Mouse (Mus musculus): Measurements from ENCODE around the gene Akr1c13. TPM values are rescaled to one million over a fixed set of nuclear protein-coding genes. Genes with fewer than 3 reads are reported as not detected.
"Not testable (repeated sequence)": the region's sequence is repeated elsewhere in the genome, so short reads cannot be mapped to it uniquely, and the experiment has no call there.

Akr1c13 gene
- total RNA-seq (2021), result not detected

GRCm38 (mm10) chr13:4190904-4191303 is at the start of gene Akr1c13:
TSS of gene Akr1c13 (plus strand) at chr13:4191150.
- no peak for DNase-seq

GRCm38 (mm10) chr13:4144261-4144660 is 46.7 kb upstream of the Akr1c13 start:
- DNase-seq, result no peak

GRCm38 (mm10) chr13:4150518-4150917 is 40.4 kb upstream of the Akr1c13 start, which contains the start of gene Akr1c18:
TSS of gene Akr1c18 (minus strand) at chr13:4150654.
- peak in 1 of 2 experiments; percentile 4 for DNase-seq

- DNase-seq, result no peak
These were observed 38.0 kb upstream of the Akr1c13 start for GRCm38 (mm10) chr13:4152908-4153307.

DNA sequence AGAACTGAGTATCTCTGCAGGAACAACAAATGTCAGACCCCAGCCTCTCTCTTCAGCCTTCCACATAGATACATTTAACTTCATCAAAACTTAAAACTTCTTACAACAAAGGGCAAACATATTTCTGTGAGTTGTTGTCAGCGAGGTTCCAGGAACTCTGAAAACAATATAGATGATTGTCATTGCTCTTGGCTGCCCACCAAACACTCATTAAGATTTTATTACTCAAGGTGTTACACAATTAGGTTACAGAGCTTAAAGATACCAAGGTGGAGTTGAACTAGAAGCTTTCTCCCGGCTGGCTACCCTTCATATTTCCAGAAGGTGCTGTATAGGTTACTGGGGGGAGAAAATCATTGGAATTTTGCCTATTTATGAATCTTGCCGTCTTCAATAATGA is 37.4 kb upstream of the Akr1c13 start:
- DNase-seq, result no peak

GRCm38 (mm10) chr13:4155286-4155685 is 35.7 kb upstream of the Akr1c13 start:
- no peak for DNase-seq

DNA sequence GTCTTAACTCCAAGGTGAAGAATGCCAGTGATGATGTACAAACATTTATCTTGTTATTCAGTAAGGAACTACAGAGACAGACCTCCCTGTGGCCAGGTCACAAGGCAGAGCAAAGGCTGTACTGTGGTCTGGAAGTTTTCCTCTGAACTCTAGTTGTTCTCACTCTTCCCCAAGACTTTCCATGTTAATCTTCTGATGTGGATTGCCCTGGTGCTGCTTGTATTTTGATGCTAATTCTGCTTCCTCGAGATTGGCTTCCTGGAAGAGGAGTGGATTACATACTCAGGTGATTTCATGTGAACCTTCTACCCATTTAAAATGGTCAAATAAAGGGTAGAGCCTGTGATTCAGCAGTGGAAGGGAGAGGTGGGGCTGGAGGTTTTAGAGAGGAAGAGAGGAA is 22.9 kb upstream of the Akr1c13 start:
- no peak for DNase-seq

DNA sequence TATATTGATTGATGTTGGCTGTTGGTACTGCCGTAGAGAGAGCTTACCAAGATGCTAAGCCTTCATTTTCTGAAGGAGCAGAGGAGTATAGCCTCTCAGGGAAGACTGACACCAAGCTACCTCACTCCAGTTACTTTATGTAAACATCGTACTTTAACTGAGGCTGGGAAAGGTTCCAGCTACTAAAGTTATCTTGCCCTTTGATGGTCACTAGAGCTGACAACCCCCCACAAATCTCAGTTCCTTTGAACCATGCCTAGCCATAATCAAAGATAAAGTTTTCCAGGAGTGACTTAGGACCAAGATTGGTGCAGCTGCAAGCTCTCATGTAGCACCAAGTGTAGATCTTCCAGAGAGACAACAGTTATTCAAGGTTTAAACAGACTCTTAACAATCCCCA is 18.0 kb upstream of the Akr1c13 start:
- DNase-seq, result no peak

GRCm38 (mm10) chr13:4181321-4181720 is 9.6 kb upstream of the Akr1c13 start:
- DNase-seq, result not testable (repeated sequence)

DNA sequence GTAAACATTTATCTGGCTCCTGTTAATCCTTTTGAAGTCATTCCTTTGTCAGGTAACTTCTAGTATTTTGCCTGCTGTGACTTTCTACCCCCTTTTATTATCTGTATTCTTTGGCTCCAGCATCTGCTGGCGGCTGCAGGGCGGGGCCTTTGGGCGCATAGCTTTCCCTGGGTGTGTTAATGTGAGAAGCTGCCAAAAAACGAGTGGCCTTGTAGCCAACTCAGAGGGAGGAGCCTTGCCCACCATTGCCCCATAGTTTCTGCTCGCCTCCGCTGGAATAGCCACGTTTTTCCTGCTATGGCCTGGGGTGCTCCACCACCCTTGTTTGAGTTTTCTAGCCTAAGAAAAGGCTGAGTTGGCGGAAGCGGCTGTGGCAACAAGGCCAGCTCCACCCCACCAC is 7.8 kb upstream of the Akr1c13 start:
- no peak for DNase-seq

GRCm38 (mm10) chr13:4186641-4187411 is 4.1 kb upstream of the Akr1c13 start:
- not testable (repeated sequence) for DNase-seq

GRCm38 (mm10) chr13:4188174-4188573 is 2.8 kb upstream of the Akr1c13 start:
- no peak for DNase-seq

GRCm38 (mm10) chr13:4192511-4192910 is 1.6 kb downstream of the Akr1c13 start:
- DNase-seq, result no peak

- no peak for DNase-seq
These were observed 15.4 kb downstream of the Akr1c13 start for GRCm38 (mm10) chr13:4206147-4206903.

- no peak for DNase-seq
These were observed 20.8 kb downstream of the Akr1c13 start for GRCm38 (mm10) chr13:4211560-4212299.

DNA sequence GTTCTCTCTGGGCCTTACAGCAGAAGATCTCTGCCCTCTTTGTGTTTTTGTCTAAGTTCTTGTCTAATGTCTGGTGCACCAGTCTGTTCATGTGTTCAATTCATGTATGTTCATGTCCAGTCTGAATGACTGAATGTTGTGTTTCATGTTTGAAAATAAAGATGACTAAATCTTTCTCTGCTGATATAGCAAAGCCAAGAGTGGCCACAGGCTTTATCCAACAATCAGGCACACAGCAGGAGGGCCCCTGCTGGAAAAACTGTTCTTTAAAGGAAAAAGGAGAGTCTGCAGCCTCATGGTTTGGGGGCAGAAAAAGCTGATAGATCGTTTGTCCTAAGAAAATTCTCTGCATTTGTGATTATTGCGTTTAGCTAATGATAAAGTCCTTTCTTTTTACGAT is 21.4 kb downstream of the Akr1c13 start:
- no peak for DNase-seq

GRCm38 (mm10) chr13:4215496-4215895 is 24.5 kb downstream of the Akr1c13 start:
- not testable (repeated sequence) for DNase-seq

DNA sequence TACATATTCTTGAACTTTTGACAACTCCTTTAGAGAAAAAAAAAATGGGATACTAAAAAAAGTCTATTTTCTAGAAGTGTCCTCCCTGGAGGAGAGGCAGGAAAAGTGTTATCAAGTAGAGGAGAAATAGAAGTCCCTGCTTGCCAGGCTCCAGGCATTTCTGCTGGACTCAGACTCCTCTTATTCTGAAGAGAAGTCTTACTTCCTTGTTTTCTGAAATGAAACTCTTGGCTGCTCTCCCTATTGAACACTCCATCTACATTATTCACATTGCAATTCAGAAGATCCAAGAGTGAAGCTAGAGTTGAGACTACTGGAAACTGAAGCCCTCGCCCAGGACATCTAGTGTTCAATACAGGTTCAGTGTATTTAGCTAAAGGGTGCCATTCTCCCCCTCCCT is 37.5 kb downstream of the Akr1c13 start, which contains the start of gene Akr1c19:
Akr1c19 (plus strand) TSS at position 260 of the 400 bp plus-strand sequence.
- DNase-seq, result no peak

DNA sequence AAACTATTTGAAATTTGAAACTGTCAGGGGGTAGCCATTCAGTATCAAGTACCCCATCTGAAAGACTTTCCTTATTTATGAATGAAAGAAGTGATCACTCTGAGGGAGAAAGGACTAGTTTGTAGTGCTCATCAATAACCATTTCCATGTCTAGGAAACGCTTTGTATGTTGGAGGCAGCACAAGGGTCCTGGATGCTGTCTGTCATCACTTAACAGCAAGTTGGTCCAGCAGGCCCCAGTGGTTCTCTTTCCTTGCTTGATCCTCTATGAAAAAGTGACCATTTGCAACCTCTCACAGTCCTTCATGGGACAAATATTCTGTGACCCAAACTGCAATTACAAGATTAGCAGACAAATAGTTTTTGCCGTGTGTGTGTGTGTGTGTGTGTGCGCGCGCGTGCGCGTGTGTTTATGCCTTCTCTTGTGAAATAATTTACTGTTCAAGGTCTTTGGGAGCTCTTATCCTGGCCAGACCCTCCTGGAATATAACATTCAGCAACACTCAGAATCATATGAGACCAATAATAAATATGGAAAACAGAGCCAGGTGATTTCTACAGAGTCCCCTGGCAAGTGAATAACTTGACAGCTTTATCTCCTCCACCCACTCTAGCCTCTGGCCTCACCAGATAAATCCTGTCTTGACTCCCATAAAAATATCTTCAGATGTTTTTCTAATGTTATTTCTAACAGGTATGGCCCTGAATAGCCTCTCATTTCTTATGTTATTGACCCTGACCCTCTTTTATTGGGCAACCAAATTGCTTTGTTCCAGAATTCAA is 40.1 kb downstream of the Akr1c13 start:
- no peak for DNase-seq

- no peak for DNase-seq
These were observed 42.2 kb downstream of the Akr1c13 start for GRCm38 (mm10) chr13:4233135-4233534.

DNA sequence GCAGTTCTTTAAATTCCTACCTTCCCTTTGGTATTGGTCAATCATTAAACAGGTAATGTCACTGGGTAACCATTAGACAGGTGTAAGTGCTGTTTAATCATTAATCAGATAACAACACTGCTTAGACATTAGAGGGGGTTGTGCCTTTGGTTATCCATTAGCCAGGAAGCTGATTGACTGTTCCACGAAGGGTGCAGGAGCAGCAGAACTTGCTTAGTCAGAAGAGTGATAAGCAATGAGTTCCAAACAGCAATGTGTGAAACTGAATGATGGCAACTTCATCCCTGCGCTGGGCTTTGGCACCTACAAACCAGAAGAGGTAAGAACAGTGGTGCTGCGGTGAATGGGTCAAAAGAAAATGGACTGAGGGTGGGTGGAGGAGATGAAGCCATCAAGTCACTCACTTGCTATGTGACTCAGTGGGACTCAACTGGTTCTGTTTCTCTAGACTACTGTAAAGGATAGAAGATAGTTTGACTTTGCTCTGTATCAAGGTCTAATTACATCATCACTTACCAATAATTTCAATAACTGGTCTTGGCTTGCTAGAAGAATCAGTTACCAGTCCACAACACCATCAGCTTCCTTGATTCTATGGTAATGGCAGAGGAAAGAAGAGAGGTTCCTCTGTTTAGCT is 42.7 kb downstream of the Akr1c13 start:
- no peak for DNase-seq

Data from layer of hippocampus, postnatal 36 days (tissue).